Mouse (Mus musculus) myocyte (in vitro differentiated cells): ENCODE results near the gene Cirbp. TPM values are rescaled to one million over a fixed set of nuclear protein-coding genes. Genes with fewer than 3 reads are reported as not detected.

ENCODE experiments used
- H3K27me3 ChIP-seq: one replicate; pipeline ENCODE4 v1.6.1; 2011; ENCODE audit not compliant: control insufficient read depth, insufficient read depth, insufficient read length
- H3K36me3 ChIP-seq: one replicate; pipeline ENCODE4 v1.6.1; 2011; ENCODE audit not compliant: control insufficient read depth, insufficient read depth
- H3K4me2 ChIP-seq: one replicate; pipeline ENCODE4 v1.6.1; 2011; ENCODE audit warnings: low read depth, control low read depth
- H3K4me3 ChIP-seq: one replicate; pipeline ENCODE4 v1.5.1; 2011; ENCODE audit warnings: mild to moderate bottlenecking, control low read depth, moderate library complexity
- H3K79me2 ChIP-seq: one replicate; pipeline ENCODE4 v1.6.1; 2011; ENCODE audit not compliant: control insufficient read depth, insufficient read depth
- H3ac ChIP-seq: one replicate; pipeline ENCODE4 v1.6.1; 2011; ENCODE audit not compliant: control insufficient read depth, insufficient read length
- CEBPB ChIP-seq: IDR thresholded peaks from 2 replicates; pipeline ENCODE4 v1.6.1; 2011; ENCODE audit warnings: mild to moderate bottlenecking, moderate library complexity; ENCODE audit not compliant: poor library complexity, insufficient read depth, severe bottlenecking
- E2F4 ChIP-seq: IDR thresholded peaks from one replicate; pipeline ENCODE4 v1.6.1; 2011; ENCODE audit warnings: mild to moderate bottlenecking, control low read depth, moderate library complexity; ENCODE audit not compliant: insufficient read depth
- MAX ChIP-seq: IDR thresholded peaks from one replicate; pipeline ENCODE4 v1.6.1; 2011; ENCODE audit warnings: low read depth, mild to moderate bottlenecking, control low read depth
- MYOD1 ChIP-seq, 3 experiments: IDR thresholded peaks; one replicate each; pipeline ENCODE4 v1.6.1; 2011; ENCODE audit warnings: control low read depth in 2 of 3, low read depth in 2 of 3, mild to moderate bottlenecking in 2 of 3, moderate library complexity in 1 of 3; ENCODE audit not compliant: insufficient read length in 2 of 3, control insufficient read depth in 1 of 3
- MYOG ChIP-seq, 3 experiments: IDR thresholded peaks; one replicate each; pipeline ENCODE4 v1.6.1; 2011; ENCODE audit warnings: control low read depth in 2 of 3, low read depth in 2 of 3, mild to moderate bottlenecking in 2 of 3; ENCODE audit not compliant: insufficient read length in 2 of 3, control insufficient read depth in 1 of 3, insufficient read depth in 1 of 3
- POLR2A ChIP-seq: IDR thresholded peaks from one replicate; pipeline ENCODE4 v1.6.1; 2011; ENCODE audit warnings: low read depth, mild to moderate bottlenecking, control low read depth, moderate library complexity; ENCODE audit not compliant: insufficient read length
- POLR2AphosphoS2 ChIP-seq: IDR thresholded peaks from one replicate; pipeline ENCODE4 v1.6.1; 2011; ENCODE audit warnings: low read depth, control low read depth; ENCODE audit not compliant: insufficient read length
- REST ChIP-seq: IDR thresholded peaks from one replicate; pipeline ENCODE4 v1.6.1; 2011; ENCODE audit warnings: mild to moderate bottlenecking, control low read depth, moderate library complexity; ENCODE audit not compliant: insufficient read depth, insufficient read length
- SRF ChIP-seq: IDR thresholded peaks from one replicate; pipeline ENCODE4 v1.6.1; 2011; ENCODE audit warnings: low read depth; ENCODE audit not compliant: control insufficient read depth, insufficient read length
- TCF12 ChIP-seq: IDR thresholded peaks from one replicate; pipeline ENCODE4 v1.6.1; 2011; ENCODE audit warnings: mild to moderate bottlenecking, control low read depth; ENCODE audit not compliant: poor library complexity, insufficient read depth, severe bottlenecking
- TCF3 ChIP-seq: IDR thresholded peaks from one replicate; pipeline ENCODE4 v1.6.1; 2011; ENCODE audit warnings: low read depth, control low read depth; ENCODE audit not compliant: insufficient read length
- USF1 ChIP-seq: IDR thresholded peaks from one replicate; pipeline ENCODE4 v1.6.1; 2011; ENCODE audit warnings: low read depth, mild to moderate bottlenecking, control low read depth, moderate library complexity
- polyA plus RNA-seq: library from polyadenylated mRNA; unstranded; fragments of >200 nt; fragmentation: generic; extraction: Trizol; gene quantifications from one replicate; pipeline ENCODE4 v1.2.1, GENCODE M21; 2012; ENCODE audit warnings: missing spikeins

Cirbp gene
- polyA plus RNA-seq, 1 experiment = 54.2 TPM

GRCm38 (mm10) chr10:80168038-80168661 lies 2.4 kb downstream of the Cirbp start:
- no peaks in the 10 kb centered on the region for H3K27me3 ChIP-seq
- peaks cover 20% of the 10 kb centered on the region for H3K79me2 ChIP-seq
- peak overlapping the region; percentile 90 for H3K4me2 ChIP-seq
- peaks cover 6% of the 10 kb centered on the region for H3K36me3 ChIP-seq
- H3K4me3 ChIP-seq = peak overlapping the region; percentile 58
- peak overlapping the region; percentile 63 for H3ac ChIP-seq
- TF ChIP-seq POLR2A = peak; percentile 60
- no peak for TF ChIP-seq E2F4
- TF ChIP-seq POLR2AphosphoS2 = peak; percentile 42

- no peak overlapping the region for H3ac ChIP-seq
- H3K4me3 ChIP-seq = peak overlapping the region; percentile 58
- peaks cover 6% of the 10 kb centered on the region for H3K36me3 ChIP-seq
- H3K4me2 ChIP-seq = peak overlapping the region; percentile 90
- TF ChIP-seq POLR2AphosphoS2 = no peak
- no peak for TF ChIP-seq TCF12
- TF ChIP-seq CEBPB = no peak
- no peak for TF ChIP-seq MYOG (IDR thresholded peaks at IDR 0.05; ENCODE audit: control insufficient read depth in 1 of 3, insufficient read depth in 1 of 3, insufficient read length in 2 of 3, low read depth in 2 of 3)
- TF ChIP-seq POLR2A = no peak
- no peak for TF ChIP-seq SRF
- TF ChIP-seq E2F4 = no peak
- no peak for TF ChIP-seq MYOD1 (IDR thresholded peaks at IDR 0.05; ENCODE audit: control insufficient read depth in 1 of 3, insufficient read length in 2 of 3, low read depth in 2 of 3)
- no peak for TF ChIP-seq MAX
- TF ChIP-seq REST = no peak
- no peak for TF ChIP-seq TCF3
- TF ChIP-seq USF1 = no peak
- H3K27me3 ChIP-seq = no peaks in the 10 kb centered on the region
- peaks cover 20% of the 10 kb centered on the region for H3K79me2 ChIP-seq
Measured at GRCm38 (mm10) chr10:80169070-80169469, 3.3 kb downstream of the Cirbp start.

- Histone ChIP-seq H3K4me2 (no peak overlapping the region), H3K36me3 (peaks cover 6% of the 10 kb centered on the region), H3K27me3 (no peaks in the 10 kb centered on the region), H3ac (no peak overlapping the region), H3K4me3 (no peak overlapping the region), H3K79me2 (peaks cover 20% of the 10 kb centered on the region)
- TF ChIP-seq MAX = no peak
- no peak for TF ChIP-seq TCF3
- peak; percentile 26 for TF ChIP-seq POLR2AphosphoS2
- no peak for TF ChIP-seq MYOD1 (IDR thresholded peaks at IDR 0.05; ENCODE audit: control insufficient read depth in 1 of 3, insufficient read length in 2 of 3, low read depth in 2 of 3)
Measured at GRCm38 (mm10) chr10:80169651-80170050, 3.9 kb downstream of the Cirbp start.

DNA sequence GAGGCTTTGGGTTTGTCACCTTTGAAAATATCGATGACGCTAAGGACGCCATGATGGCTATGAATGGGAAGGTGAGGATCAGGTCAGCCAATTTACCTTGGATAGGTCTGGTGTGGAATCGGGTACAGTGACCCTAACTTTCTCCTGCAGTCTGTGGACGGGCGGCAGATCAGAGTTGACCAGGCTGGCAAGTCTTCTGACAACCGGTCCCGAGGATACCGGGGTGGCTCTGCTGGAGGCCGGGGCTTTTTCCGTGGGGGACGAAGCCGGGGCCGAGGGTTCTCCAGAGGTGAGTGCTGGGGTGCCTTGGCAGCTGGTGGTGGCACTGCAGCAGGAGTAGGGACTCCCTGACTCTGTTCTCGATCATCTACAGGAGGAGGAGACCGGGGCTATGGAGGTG lies 4.3 kb downstream of the Cirbp start:
- Histone ChIP-seq H3K4me3 (no peak overlapping the region), H3K4me2 (no peak overlapping the region), H3K79me2 (peaks cover 20% of the 10 kb centered on the region), H3ac (no peak overlapping the region), H3K36me3 (peaks cover 6% of the 10 kb centered on the region), H3K27me3 (no peaks in the 10 kb centered on the region)
- TF ChIP-seq TCF3 = no peak
- no peak for TF ChIP-seq POLR2AphosphoS2
- TF ChIP-seq E2F4 = no peak
- no peak for TF ChIP-seq POLR2A
- no peak for TF ChIP-seq MYOD1 (IDR thresholded peaks at IDR 0.05; ENCODE audit: control insufficient read depth in 1 of 3, insufficient read length in 2 of 3, low read depth in 2 of 3)
- TF ChIP-seq MYOG (IDR thresholded peaks at IDR 0.05; ENCODE audit: control insufficient read depth in 1 of 3, insufficient read depth in 1 of 3, insufficient read length in 2 of 3, low read depth in 2 of 3) = no peak
- no peak for TF ChIP-seq USF1
- TF ChIP-seq SRF = no peak
- no peak for TF ChIP-seq REST
- TF ChIP-seq TCF12 = no peak
- TF ChIP-seq MAX = no peak
- no peak for TF ChIP-seq CEBPB

- TF ChIP-seq TCF12 (no peak), POLR2A (peak; percentile 19), POLR2AphosphoS2 (no peak), MYOD1 (IDR thresholded peaks at IDR 0.05; ENCODE audit: control insufficient read depth in 1 of 3, insufficient read length in 2 of 3, low read depth in 2 of 3) (no peak), USF1 (no peak)
- Histone ChIP-seq H3K4me3 (no peak overlapping the region), H3K4me2 (no peak overlapping the region), H3K36me3 (peaks cover 6% of the 10 kb centered on the region), H3K79me2 (peaks cover 20% of the 10 kb centered on the region), H3K27me3 (no peaks in the 10 kb centered on the region), H3ac (no peak overlapping the region)
Measured at GRCm38 (mm10) chr10:80170601-80171021, 4.8 kb downstream of the Cirbp start.

- Histone ChIP-seq H3K79me2 (peaks cover 20% of the 10 kb centered on the region), H3K4me3 (no peak overlapping the region), H3K36me3 (peaks cover 6% of the 10 kb centered on the region), H3ac (no peak overlapping the region), H3K4me2 (no peak overlapping the region), H3K27me3 (no peaks in the 10 kb centered on the region)
- TF ChIP-seq REST (no peak), MAX (no peak), POLR2AphosphoS2 (no peak), CEBPB (no peak), MYOG (IDR thresholded peaks at IDR 0.05; ENCODE audit: control insufficient read depth in 1 of 3, insufficient read depth in 1 of 3, insufficient read length in 2 of 3, low read depth in 2 of 3) (no peak), SRF (no peak), MYOD1 (IDR thresholded peaks at IDR 0.05; ENCODE audit: control insufficient read depth in 1 of 3, insufficient read length in 2 of 3, low read depth in 2 of 3) (no peak), POLR2A (no peak), E2F4 (no peak), USF1 (no peak), TCF3 (no peak)
Measured at GRCm38 (mm10) chr10:80171252-80171651, 5.5 kb downstream of the Cirbp start.
